Mouse (Mus musculus): ENCODE data around the gene Fam111a. TPM values are rescaled to one million over a fixed set of nuclear protein-coding genes. Genes with fewer than 3 reads are reported as not detected.

Gene Fam111a
- polyA plus RNA-seq, 1 experiment from 2014 or later: 5.1 TPM

DNA sequence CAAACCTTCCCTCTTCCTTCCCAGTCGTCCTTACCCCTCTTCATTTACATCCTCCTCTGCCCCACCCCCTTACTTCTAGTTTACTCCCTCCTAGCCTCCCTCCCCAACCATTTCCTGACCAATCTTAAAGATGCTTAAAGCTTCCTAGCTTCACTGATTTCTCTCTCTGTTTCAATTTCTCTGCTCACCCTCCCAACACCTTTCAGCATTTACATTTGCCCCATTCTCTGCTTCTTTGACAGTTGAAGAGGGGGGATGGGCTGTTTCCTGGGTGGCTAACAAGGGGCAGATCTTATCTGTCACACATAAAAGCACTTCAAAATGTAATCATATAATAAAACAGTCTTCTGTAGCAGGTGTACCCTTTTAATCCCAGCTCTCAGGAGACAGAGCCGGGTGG lies 3.9 kb upstream of the Fam111a start:
- Histone ChIP-seq H3K4me3 (ENCODE audit: low read depth, low read length) (no peak overlapping the region), H3K27me3 (ENCODE audit: control insufficient read depth, insufficient read depth, low read length) (no peaks in the 10 kb centered on the region), H3K4me1 (ENCODE audit: control insufficient read depth, insufficient read depth, low read length) (no peaks in the 10 kb centered on the region), H3K36me3 (ENCODE audit: control insufficient read depth, insufficient read depth, low read length) (no peaks in the 10 kb centered on the region), H3K4me2 (ENCODE audit: low read depth, low read length) (no peak overlapping the region), H3K9me3 (ENCODE audit: control insufficient read depth, low read length) (no peaks in the 10 kb centered on the region), H3K9ac (replicated peaks; ENCODE audit: low read depth, low read length) (no peak overlapping the region), H3K27ac (ENCODE audit: low read depth, low read length) (no peak overlapping the region)
- WGBS: 27% methylated on average over 2 of the region's 2 CpGs
- ATAC-seq (ENCODE audit: low read depth): no peak

DNA sequence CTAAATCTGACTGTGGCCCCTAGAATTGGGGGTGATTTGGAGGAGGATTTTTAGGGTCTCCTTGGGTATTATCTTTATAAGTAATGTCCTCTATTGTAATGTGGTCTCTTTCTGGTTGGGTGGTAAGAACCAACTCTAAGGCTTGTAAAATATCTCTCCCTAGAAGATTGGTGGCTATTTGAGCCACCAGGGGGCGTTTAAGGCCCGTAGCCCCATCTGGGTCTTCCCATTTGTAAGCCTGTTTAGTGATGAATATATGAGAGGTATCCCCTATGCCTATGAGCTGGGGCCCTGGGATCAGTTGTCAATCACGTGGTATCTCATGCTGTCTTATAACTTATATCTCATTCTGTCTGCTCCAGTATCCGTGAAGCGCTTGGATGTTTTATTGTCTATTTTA lies 3.6 kb downstream of the Fam111a start:
- 84% methylated on average over 5 of the region's 5 CpGs for WGBS
- no peaks in the 10 kb centered on the region for H3K27me3 ChIP-seq (ENCODE audit: control insufficient read depth, insufficient read depth, low read length)
- no peak overlapping the region for H3K4me2 ChIP-seq (ENCODE audit: low read depth, low read length)
- no peak overlapping the region for H3K4me3 ChIP-seq (ENCODE audit: low read depth, low read length)
- no peaks in the 10 kb centered on the region for H3K36me3 ChIP-seq (ENCODE audit: control insufficient read depth, insufficient read depth, low read length)
- no peaks in the 10 kb centered on the region for H3K4me1 ChIP-seq (ENCODE audit: control insufficient read depth, insufficient read depth, low read length)
- ATAC-seq (ENCODE audit: low read depth): no peak
- H3K9me3 ChIP-seq (ENCODE audit: control insufficient read depth, low read length): no peaks in the 10 kb centered on the region
- no peak overlapping the region for H3K9ac ChIP-seq (replicated peaks; ENCODE audit: low read depth, low read length)
- H3K27ac ChIP-seq (ENCODE audit: low read depth, low read length): no peak overlapping the region

DNA sequence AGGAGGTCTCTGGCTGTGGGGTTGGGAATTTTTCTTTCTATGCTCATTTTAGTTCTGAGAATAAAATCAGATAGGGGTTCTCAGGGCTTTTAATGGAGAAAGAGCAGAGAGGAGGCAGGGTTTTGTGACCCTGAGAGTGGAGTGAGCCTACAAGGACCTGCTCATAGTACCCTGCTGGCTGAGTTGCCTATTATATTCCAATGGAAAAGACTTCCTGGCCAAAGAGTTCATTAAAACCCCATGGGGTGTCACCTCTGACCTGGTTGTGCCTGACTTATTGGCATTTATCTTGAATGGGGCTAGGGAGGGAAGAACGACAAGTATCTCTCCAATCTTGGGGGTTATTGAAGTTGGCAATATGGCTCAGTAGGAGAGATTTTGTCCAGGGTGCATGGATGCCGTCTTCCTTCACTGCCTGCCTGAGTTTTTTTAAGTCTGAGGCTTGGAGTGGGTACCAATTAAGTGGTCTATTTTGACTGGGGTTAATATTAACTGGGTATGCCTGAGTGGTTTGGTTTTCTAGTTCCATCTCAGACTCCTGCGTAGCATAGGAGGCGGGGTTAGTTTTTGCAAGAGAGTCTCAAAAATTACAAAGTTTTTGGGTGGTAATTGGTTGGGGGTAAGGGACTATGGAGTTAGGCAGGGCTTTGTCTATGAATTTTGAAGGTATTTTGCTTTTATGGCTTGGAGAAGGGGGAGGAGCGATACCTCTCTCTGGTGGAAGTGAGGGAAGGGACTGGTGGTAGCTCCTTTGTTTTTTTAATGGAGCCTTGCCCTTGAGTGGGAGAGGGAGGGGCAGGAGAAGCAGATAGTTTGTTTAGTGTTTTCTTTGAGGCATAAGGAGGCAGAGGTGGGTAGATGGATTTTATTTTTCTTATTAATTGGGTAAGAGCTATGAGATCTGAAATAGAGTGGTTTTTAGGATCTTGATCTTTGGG lies 4.7 kb downstream of the Fam111a start:
- Histone ChIP-seq H3K36me3 (ENCODE audit: control insufficient read depth, insufficient read depth, low read length) (no peaks in the 10 kb centered on the region), H3K9me3 (ENCODE audit: control insufficient read depth, low read length) (no peaks in the 10 kb centered on the region), H3K27ac (ENCODE audit: low read depth, low read length) (no peak overlapping the region), H3K4me2 (ENCODE audit: low read depth, low read length) (no peak overlapping the region), H3K9ac (replicated peaks; ENCODE audit: low read depth, low read length) (no peak overlapping the region), H3K4me1 (ENCODE audit: control insufficient read depth, insufficient read depth, low read length) (no peaks in the 10 kb centered on the region), H3K27me3 (ENCODE audit: control insufficient read depth, insufficient read depth, low read length) (no peaks in the 10 kb centered on the region), H3K4me3 (ENCODE audit: low read depth, low read length) (no peak overlapping the region)
- WGBS: 53% methylated on average over 5 of the region's 5 CpGs
- no peak for ATAC-seq (ENCODE audit: low read depth)

DNA sequence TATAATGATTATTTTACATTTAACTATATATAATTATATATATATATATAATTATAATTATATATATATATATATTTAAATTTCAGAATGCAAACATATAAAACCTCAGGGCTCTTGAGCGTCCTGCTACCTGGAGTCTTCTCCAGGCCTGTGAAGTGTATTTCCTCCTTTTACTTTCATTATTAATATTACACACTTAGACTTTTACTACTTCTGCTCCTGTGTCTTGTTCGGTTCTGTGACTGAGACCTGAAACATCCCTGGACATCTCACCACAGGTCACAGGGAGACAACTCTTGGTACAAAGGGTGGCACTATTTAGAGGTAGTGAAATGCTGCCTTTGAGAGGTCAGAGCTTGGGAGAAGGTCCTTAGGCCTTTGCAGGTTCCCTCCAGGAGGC lies 10.8 kb downstream of the Fam111a start:
- Histone ChIP-seq H3K27me3 (ENCODE audit: control insufficient read depth, insufficient read depth, low read length) (no peaks in the 10 kb centered on the region), H3K4me1 (ENCODE audit: control insufficient read depth, insufficient read depth, low read length) (no peaks in the 10 kb centered on the region), H3K27ac (ENCODE audit: low read depth, low read length) (no peak overlapping the region), H3K4me3 (ENCODE audit: low read depth, low read length) (no peak overlapping the region), H3K9ac (replicated peaks; ENCODE audit: low read depth, low read length) (no peak overlapping the region), H3K36me3 (ENCODE audit: control insufficient read depth, insufficient read depth, low read length) (no peaks in the 10 kb centered on the region), H3K4me2 (ENCODE audit: low read depth, low read length) (no peak overlapping the region), H3K9me3 (ENCODE audit: control insufficient read depth, low read length) (no peaks in the 10 kb centered on the region)
- no peak for ATAC-seq (ENCODE audit: low read depth)
- 92% methylated on average over 2 of the region's 2 CpGs for WGBS

DNA sequence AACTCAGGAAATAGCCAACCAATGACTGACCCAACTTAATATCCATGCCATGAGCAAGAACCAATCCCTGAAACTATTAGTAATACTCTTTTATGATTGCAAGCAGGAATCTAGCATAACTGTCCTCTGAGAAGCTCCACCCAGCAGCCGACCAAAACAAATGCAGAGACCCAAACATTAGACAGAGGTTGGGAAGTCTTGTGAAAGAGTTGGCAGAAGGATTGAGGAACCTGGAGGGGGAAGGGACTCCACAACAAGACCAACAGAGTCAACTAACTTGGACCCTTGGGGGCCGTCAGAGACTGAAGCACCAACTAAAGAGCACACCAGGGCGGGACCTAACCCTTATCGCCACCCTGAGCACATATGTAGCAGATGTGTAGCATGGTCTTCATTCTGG lies 12.7 kb downstream of the Fam111a start:
- no peak overlapping the region for H3K9ac ChIP-seq (replicated peaks; ENCODE audit: low read depth, low read length)
- H3K9me3 ChIP-seq (ENCODE audit: control insufficient read depth, low read length): no peaks in the 10 kb centered on the region
- no peaks in the 10 kb centered on the region for H3K4me1 ChIP-seq (ENCODE audit: control insufficient read depth, insufficient read depth, low read length)
- WGBS: 91% methylated on average over 4 of the region's 4 CpGs
- H3K27ac ChIP-seq (ENCODE audit: low read depth, low read length): no peak overlapping the region
- no peak for ATAC-seq (ENCODE audit: low read depth)
- H3K4me3 ChIP-seq (ENCODE audit: low read depth, low read length): no peak overlapping the region
- H3K4me2 ChIP-seq (ENCODE audit: low read depth, low read length): no peak overlapping the region
- no peaks in the 10 kb centered on the region for H3K27me3 ChIP-seq (ENCODE audit: control insufficient read depth, insufficient read depth, low read length)
- no peaks in the 10 kb centered on the region for H3K36me3 ChIP-seq (ENCODE audit: control insufficient read depth, insufficient read depth, low read length)

DNA sequence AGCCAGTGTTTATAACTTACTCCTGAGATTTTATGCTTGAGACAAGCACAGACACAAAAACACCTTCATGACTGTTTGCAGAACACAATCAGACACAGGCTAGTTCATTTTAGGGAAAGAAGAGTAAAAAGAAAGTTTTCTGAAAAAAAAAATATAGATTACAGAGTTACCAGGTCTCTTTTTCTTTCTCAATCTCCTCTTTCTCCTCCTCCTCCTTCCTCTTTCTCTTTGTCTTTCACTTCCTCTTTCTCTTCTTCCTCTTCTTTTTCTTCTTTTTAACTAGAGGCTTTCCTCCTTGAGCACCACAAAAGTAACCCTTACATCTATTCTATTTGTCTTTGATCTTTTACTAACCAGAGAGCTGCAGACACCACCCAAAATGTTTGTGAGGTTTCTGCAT lies 18.7 kb downstream of the Fam111a start:
- H3K27ac ChIP-seq (ENCODE audit: low read depth, low read length): no peak overlapping the region
- no peaks in the 10 kb centered on the region for H3K9me3 ChIP-seq (ENCODE audit: control insufficient read depth, low read length)
- H3K9ac ChIP-seq (replicated peaks; ENCODE audit: low read depth, low read length): no peak overlapping the region
- H3K4me1 ChIP-seq (ENCODE audit: control insufficient read depth, insufficient read depth, low read length): no peaks in the 10 kb centered on the region
- H3K36me3 ChIP-seq (ENCODE audit: control insufficient read depth, insufficient read depth, low read length): no peaks in the 10 kb centered on the region
- ATAC-seq (ENCODE audit: low read depth): no peak
- no peak overlapping the region for H3K4me2 ChIP-seq (ENCODE audit: low read depth, low read length)
- H3K4me3 ChIP-seq (ENCODE audit: low read depth, low read length): no peak overlapping the region
- H3K27me3 ChIP-seq (ENCODE audit: control insufficient read depth, insufficient read depth, low read length): no peaks in the 10 kb centered on the region

DNA sequence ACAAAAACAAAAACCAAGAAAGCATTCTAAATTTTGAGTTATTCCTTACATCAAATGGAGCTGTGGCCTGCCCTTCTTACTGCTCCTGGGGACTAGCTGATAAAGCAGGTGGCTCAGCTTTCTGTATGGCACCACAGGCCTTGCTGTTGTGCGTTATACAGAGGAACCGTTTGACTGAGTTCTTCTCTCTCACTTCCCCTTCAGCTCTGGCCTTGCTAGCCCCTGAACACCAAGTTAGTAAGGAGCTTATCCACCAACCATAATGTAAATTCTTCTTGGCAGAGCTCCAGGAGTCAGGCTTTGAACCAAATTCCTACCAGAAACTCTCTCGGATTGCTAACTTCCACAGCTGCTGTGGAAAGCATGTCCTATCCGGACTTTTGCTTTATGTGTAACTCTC lies 21.5 kb downstream of the Fam111a start:
- Histone ChIP-seq H3K9me3 (ENCODE audit: control insufficient read depth, low read length) (no peaks in the 10 kb centered on the region), H3K4me3 (ENCODE audit: low read depth, low read length) (no peak overlapping the region), H3K4me1 (ENCODE audit: control insufficient read depth, insufficient read depth, low read length) (no peaks in the 10 kb centered on the region), H3K9ac (replicated peaks; ENCODE audit: low read depth, low read length) (no peak overlapping the region), H3K27ac (ENCODE audit: low read depth, low read length) (no peak overlapping the region), H3K36me3 (ENCODE audit: control insufficient read depth, insufficient read depth, low read length) (no peaks in the 10 kb centered on the region), H3K4me2 (ENCODE audit: low read depth, low read length) (no peak overlapping the region), H3K27me3 (ENCODE audit: control insufficient read depth, insufficient read depth, low read length) (no peaks in the 10 kb centered on the region)
- 67% methylated on average over 4 of the region's 4 CpGs for WGBS
- ATAC-seq (ENCODE audit: low read depth): no peak

DNA sequence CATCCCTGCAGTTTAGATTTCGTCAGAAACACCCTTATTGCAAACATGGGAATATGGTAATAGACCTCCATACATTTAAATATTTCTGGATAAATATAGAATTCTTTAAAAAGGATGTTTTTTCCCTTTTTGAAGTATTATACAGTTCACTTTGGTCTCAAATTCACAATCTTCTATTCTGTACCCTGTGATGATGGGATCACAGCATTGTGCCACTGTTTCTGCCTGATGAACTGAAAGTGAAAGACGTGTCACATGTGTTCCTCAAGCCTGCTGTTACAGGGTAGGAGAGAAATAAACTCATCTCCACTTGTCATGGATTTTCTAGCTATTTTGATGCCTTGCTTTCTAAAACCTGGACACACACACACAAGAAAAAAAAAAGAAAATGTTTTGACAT lies 25.3 kb downstream of the Fam111a start:
- no peak overlapping the region for H3K27ac ChIP-seq (ENCODE audit: low read depth, low read length)
- H3K27me3 ChIP-seq (ENCODE audit: control insufficient read depth, insufficient read depth, low read length): no peaks in the 10 kb centered on the region
- 79% methylated on average over 2 of the region's 2 CpGs for WGBS
- no peaks in the 10 kb centered on the region for H3K36me3 ChIP-seq (ENCODE audit: control insufficient read depth, insufficient read depth, low read length)
- H3K9ac ChIP-seq (replicated peaks; ENCODE audit: low read depth, low read length): no peak overlapping the region
- no peak overlapping the region for H3K4me3 ChIP-seq (ENCODE audit: low read depth, low read length)
- no peaks in the 10 kb centered on the region for H3K9me3 ChIP-seq (ENCODE audit: control insufficient read depth, low read length)
- no peak for ATAC-seq (ENCODE audit: low read depth)
- H3K4me2 ChIP-seq (ENCODE audit: low read depth, low read length): no peak overlapping the region
- H3K4me1 ChIP-seq (ENCODE audit: control insufficient read depth, insufficient read depth, low read length): no peaks in the 10 kb centered on the region

DNA sequence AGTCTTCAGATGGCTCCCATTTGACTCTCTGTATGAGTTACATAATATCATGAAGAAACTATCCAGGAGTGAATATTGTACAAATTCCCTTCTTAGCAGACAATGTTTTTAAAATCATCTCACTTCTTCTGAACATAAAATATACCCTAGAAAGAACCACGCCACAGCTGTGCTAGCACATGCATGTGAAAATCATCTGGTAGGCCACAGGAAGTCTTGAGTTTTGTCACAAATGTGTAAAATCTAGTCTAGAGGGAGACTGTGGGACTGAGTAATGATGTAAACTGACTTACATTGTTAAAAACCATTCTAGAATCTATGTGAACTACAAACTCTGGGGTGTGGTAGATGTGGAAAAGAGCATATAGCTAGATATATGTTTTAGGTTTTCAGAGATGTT lies 26.1 kb downstream of the Fam111a start:
- no peak for ATAC-seq (ENCODE audit: low read depth)
- Histone ChIP-seq H3K27me3 (ENCODE audit: control insufficient read depth, insufficient read depth, low read length) (no peaks in the 10 kb centered on the region), H3K27ac (ENCODE audit: low read depth, low read length) (no peak overlapping the region), H3K36me3 (ENCODE audit: control insufficient read depth, insufficient read depth, low read length) (no peaks in the 10 kb centered on the region), H3K4me3 (ENCODE audit: low read depth, low read length) (no peak overlapping the region), H3K4me2 (ENCODE audit: low read depth, low read length) (no peak overlapping the region), H3K4me1 (ENCODE audit: control insufficient read depth, insufficient read depth, low read length) (no peaks in the 10 kb centered on the region), H3K9ac (replicated peaks; ENCODE audit: low read depth, low read length) (no peak overlapping the region), H3K9me3 (ENCODE audit: control insufficient read depth, low read length) (no peaks in the 10 kb centered on the region)
- WGBS: 89% methylated on average over 1 of the region's 1 CpGs
